Mouse (Mus musculus): ENCODE data around the gene 6430548M08Rik. TPM values are rescaled to one million over a fixed set of nuclear protein-coding genes. Genes with fewer than 3 reads are reported as not detected.

Gene 6430548M08Rik
- polyA plus RNA-seq, 1 experiment from 2014 or later, result 20.4 TPM

- peak overlapping the region; percentile 92 for H3K4me3 ChIP-seq (ENCODE audit: low read depth, low read length)
- no peaks in the 10 kb centered on the region for H3K27me3 ChIP-seq (replicated peaks; ENCODE audit: control insufficient read depth, insufficient read depth, low read length)
- ATAC-seq, result peak; percentile 13; the same call in 1 of the 2 replicates
- H3K4me2 ChIP-seq (ENCODE audit: low read length), result peak overlapping the region; percentile 97
- H3K27ac ChIP-seq (ENCODE audit: low read depth, low read length), result peak overlapping the region; percentile 90
- peaks cover 10% of the 10 kb centered on the region for H3K4me1 ChIP-seq (ENCODE audit: control insufficient read depth, insufficient read depth, low read length)
- no peak for DNase-seq (ENCODE audit: low spot score)
- H3K36me3 ChIP-seq (ENCODE audit: control insufficient read depth, insufficient read depth, low read length), result peaks cover 3% of the 10 kb centered on the region; the same call in 1 of the 2 replicates
- H3K9me3 ChIP-seq (replicated peaks; ENCODE audit: control insufficient read depth, low read length), result no peaks in the 10 kb centered on the region
- WGBS, result 7% methylated on average over 25 of the region's 25 CpGs
- peak overlapping the region; percentile 90 for H3K9ac ChIP-seq (ENCODE audit: low read length)
These were observed 13.4 kb upstream of the 6430548M08Rik start for GRCm38 (mm10) chr8:120100388-120101067.

DNA sequence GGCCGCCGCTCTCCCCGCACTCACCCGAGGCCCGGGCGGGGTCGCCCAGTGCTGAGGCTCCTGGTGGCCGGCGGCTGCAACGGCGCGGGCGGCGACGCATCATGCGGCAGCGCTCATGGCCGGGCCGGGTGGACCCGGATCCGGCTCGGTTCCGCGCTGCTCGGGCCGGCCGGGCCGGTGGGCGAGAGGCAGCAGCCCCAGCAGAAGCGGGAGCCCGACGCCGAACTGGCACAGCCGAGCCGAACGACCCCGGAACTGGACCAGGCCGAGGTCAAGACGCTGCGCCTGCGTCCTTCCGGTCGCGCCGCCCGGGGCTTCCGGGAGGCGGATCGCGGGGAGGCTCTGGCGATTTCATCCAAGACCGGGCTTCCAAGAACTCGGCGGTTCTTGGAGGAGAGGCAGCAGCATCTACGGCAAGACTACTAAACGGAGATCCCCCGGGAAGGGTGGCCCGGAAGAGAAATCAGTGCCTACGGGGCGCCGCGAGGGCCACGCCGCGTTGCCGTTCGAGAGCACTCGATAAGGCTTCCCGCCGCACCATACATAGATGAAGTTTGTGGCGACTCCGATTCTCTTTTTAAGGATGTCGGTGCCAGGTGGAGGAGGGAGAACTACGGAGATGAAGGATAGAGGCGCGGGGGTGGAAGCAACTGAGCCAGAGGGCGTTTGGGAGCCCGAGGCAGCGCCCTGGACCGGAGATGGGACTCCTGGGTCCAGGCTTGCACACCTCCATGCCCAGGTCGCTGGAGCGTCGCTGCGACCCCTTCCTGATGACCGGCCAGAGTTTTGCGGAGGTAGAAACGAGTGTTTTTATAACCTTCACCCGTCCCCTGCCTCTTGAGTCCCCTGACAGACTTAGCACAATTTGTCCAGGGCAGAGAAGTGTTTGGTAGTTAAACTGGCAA, 12.6 kb upstream of the 6430548M08Rik start, which contains the start of gene Zdhhc7:
Gene Zdhhc7, minus strand, starts transcription at position 415 of the 905 bp plus-strand sequence.
- DNase-seq (ENCODE audit: low spot score), result peak; percentile 77
- ATAC-seq, result peak; percentile 89
- Histone ChIP-seq H3K27me3 (replicated peaks; ENCODE audit: control insufficient read depth, insufficient read depth, low read length) (no peaks in the 10 kb centered on the region), H3K9ac (ENCODE audit: low read length) (peak within 1 kb of the TSS; percentile 90), H3K4me3 (ENCODE audit: low read depth, low read length) (peak within 1 kb of the TSS; percentile 92), H3K9me3 (replicated peaks; ENCODE audit: control insufficient read depth, low read length) (no peaks in the 10 kb centered on the region), H3K36me3 (ENCODE audit: control insufficient read depth, insufficient read depth, low read length) (peaks cover 3% of the 10 kb centered on the region; the same call in 1 of the 2 replicates), H3K27ac (ENCODE audit: low read depth, low read length) (peak within 1 kb of the TSS; percentile 90), H3K4me2 (ENCODE audit: low read length) (peak within 1 kb of the TSS; percentile 97), H3K4me1 (ENCODE audit: control insufficient read depth, insufficient read depth, low read length) (peaks cover 10% of the 10 kb centered on the region)
- under 1% methylated on average over 87 of the region's 88 CpGs for WGBS

DNA sequence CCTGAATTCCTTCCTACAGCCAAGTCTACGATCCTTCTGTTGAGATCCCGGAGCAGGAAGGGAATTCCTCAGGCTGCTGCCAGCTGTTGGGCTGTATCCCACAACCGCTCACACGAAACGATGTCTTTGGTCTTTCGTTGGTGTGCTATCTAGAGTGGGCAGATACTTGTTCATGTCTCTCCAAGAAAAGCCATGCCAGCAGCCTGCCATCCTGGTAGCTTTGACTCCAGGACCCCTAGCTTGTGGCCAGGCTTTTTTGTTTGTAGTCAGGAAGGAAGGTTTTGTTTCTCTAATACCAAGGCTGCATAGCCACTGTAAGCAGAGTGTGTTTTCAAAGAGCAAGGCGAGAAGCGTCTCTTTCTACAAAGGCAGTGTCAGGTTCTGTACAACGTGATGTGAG, 10.0 kb upstream of the 6430548M08Rik start:
- Histone ChIP-seq H3K4me2 (ENCODE audit: low read length) (no peak overlapping the region), H3K27me3 (replicated peaks; ENCODE audit: control insufficient read depth, insufficient read depth, low read length) (no peaks in the 10 kb centered on the region), H3K9ac (ENCODE audit: low read length) (no peak overlapping the region), H3K27ac (ENCODE audit: low read depth, low read length) (no peak overlapping the region), H3K36me3 (ENCODE audit: control insufficient read depth, insufficient read depth, low read length) (peaks cover 3% of the 10 kb centered on the region; the same call in 1 of the 2 replicates), H3K4me3 (ENCODE audit: low read depth, low read length) (no peak overlapping the region), H3K9me3 (replicated peaks; ENCODE audit: control insufficient read depth, low read length) (no peaks in the 10 kb centered on the region), H3K4me1 (ENCODE audit: control insufficient read depth, insufficient read depth, low read length) (peaks cover 10% of the 10 kb centered on the region)
- ATAC-seq (no peak), DNase-seq (ENCODE audit: low spot score) (no peak)
- WGBS, result 91% methylated on average over 9 of the region's 9 CpGs

- Histone ChIP-seq H3K9me3 (replicated peaks; ENCODE audit: control insufficient read depth, low read length) (no peaks in the 10 kb centered on the region), H3K4me3 (ENCODE audit: low read depth, low read length) (no peak overlapping the region), H3K4me1 (ENCODE audit: control insufficient read depth, insufficient read depth, low read length) (peaks cover 10% of the 10 kb centered on the region), H3K27ac (ENCODE audit: low read depth, low read length) (no peak overlapping the region), H3K4me2 (ENCODE audit: low read length) (no peak overlapping the region), H3K9ac (ENCODE audit: low read length) (no peak overlapping the region), H3K27me3 (replicated peaks; ENCODE audit: control insufficient read depth, insufficient read depth, low read length) (no peaks in the 10 kb centered on the region), H3K36me3 (ENCODE audit: control insufficient read depth, insufficient read depth, low read length) (peaks cover 3% of the 10 kb centered on the region; the same call in 1 of the 2 replicates)
- ATAC-seq, result no peak
- WGBS, result 72% methylated on average over 9 of the region's 9 CpGs
- DNase-seq (ENCODE audit: low spot score), result no peak
These were observed 9.2 kb upstream of the 6430548M08Rik start for GRCm38 (mm10) chr8:120104721-120105272.

DNA sequence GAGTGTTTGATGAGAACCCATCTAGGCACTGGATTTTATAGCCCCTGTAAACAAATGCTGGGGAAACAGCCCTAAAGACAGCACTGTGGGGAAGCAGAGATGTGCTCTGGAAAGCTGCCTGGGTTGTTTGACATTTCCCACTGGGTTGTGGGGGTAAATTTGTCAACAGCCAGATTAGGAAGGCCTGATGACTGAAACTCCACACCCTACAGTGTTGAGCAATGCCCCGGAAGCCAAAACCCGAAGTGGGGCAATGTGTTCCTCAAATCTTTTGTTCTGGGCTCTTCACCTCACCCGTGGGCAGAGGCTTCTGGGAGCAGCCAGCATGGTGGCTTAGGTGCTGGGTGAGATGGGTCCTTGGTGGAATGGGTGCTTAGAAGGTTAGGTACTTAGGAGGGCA, 4.8 kb upstream of the 6430548M08Rik start:
- ATAC-seq (no peak), DNase-seq (ENCODE audit: low spot score) (no peak)
- Histone ChIP-seq H3K4me3 (ENCODE audit: low read depth, low read length) (no peak overlapping the region), H3K36me3 (ENCODE audit: control insufficient read depth, insufficient read depth, low read length) (0 out of 2 replicates have a peak, but pooled peaks cover 3% of the 10 kb centered on the region), H3K4me2 (ENCODE audit: low read length) (no peak overlapping the region), H3K4me1 (ENCODE audit: control insufficient read depth, insufficient read depth, low read length) (peaks cover 6% of the 10 kb centered on the region), H3K9me3 (replicated peaks; ENCODE audit: control insufficient read depth, low read length) (no peaks in the 10 kb centered on the region), H3K27ac (ENCODE audit: low read depth, low read length) (no peak overlapping the region), H3K27me3 (replicated peaks; ENCODE audit: control insufficient read depth, insufficient read depth, low read length) (no peaks in the 10 kb centered on the region), H3K9ac (ENCODE audit: low read length) (no peak overlapping the region)
- WGBS, result 67% methylated on average over 3 of the region's 3 CpGs

- no peak for DNase-seq (ENCODE audit: low spot score)
- no peaks in the 10 kb centered on the region for H3K9me3 ChIP-seq (replicated peaks; ENCODE audit: control insufficient read depth, low read length)
- no peak for ATAC-seq
- peaks cover 11% of the 10 kb centered on the region for H3K4me1 ChIP-seq (ENCODE audit: control insufficient read depth, insufficient read depth, low read length)
- H3K27me3 ChIP-seq (replicated peaks; ENCODE audit: control insufficient read depth, insufficient read depth, low read length), result peaks cover 11% of the 10 kb centered on the region
- 0 out of 2 replicates have a peak, but pooled peaks cover 3% of the 10 kb centered on the region for H3K36me3 ChIP-seq (ENCODE audit: control insufficient read depth, insufficient read depth, low read length)
- 83% methylated on average over 4 of the region's 4 CpGs for WGBS
- no peak overlapping the region for H3K27ac ChIP-seq (ENCODE audit: low read depth, low read length)
- H3K9ac ChIP-seq (ENCODE audit: low read length), result no peak overlapping the region
- H3K4me3 ChIP-seq (ENCODE audit: low read depth, low read length), result no peak overlapping the region
- no peak overlapping the region for H3K4me2 ChIP-seq (ENCODE audit: low read length)
These were observed 3.0 kb upstream of the 6430548M08Rik start for GRCm38 (mm10) chr8:120110966-120111365.

DNA sequence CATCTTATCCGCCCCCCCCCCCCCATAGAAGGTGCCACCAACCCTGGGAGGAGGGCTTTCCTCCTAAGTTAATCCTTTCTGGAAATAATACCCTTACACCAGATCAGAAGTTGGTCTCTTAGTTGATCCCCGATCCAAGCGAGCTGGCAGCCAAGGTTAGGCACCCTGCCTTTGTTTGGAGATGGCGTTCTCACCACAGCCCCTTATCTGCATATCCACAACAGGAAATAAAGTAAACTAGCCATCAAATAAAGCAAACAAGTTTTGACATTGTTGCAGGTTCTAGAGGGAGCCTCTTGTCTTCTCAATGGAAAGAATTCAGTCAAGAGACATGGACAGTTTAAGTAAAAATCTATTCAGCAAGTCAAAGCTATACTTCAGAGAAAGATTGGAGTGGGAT, 2.6 kb upstream of the 6430548M08Rik start:
- 57% methylated on average over 4 of the region's 4 CpGs for WGBS
- no peak overlapping the region for H3K4me2 ChIP-seq (ENCODE audit: low read length)

DNA sequence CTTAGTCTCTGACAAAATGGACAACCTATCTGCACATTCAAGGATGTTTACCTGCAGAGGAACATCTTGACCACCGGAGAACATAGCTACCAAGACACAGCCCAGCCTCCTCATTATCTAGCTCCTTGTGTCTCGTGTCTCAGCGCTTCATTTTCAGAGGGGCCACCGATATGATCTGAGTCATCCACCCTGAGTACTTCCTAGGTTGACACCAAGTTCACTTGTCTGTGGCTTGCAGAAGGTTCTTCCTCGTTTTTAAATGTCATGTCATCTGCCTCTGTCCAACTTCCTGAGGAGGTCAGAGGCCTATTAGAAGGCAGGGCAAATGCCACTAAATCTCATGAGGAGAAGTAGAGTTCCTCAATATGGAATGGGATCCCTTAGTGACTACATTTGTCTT, 1.4 kb upstream of the 6430548M08Rik start:
- no peak for DNase-seq (ENCODE audit: low spot score)
- Histone ChIP-seq H3K36me3 (ENCODE audit: control insufficient read depth, insufficient read depth, low read length) (0 out of 2 replicates have a peak, but pooled peaks cover 3% of the 10 kb centered on the region), H3K4me3 (ENCODE audit: low read depth, low read length) (no peak overlapping the region), H3K4me1 (ENCODE audit: control insufficient read depth, insufficient read depth, low read length) (peaks cover 11% of the 10 kb centered on the region), H3K9ac (ENCODE audit: low read length) (no peak overlapping the region), H3K4me2 (ENCODE audit: low read length) (no peak overlapping the region), H3K27me3 (replicated peaks; ENCODE audit: control insufficient read depth, insufficient read depth, low read length) (peaks cover 11% of the 10 kb centered on the region), H3K9me3 (replicated peaks; ENCODE audit: control insufficient read depth, low read length) (no peaks in the 10 kb centered on the region), H3K27ac (ENCODE audit: low read depth, low read length) (no peak overlapping the region)
- ATAC-seq, result no peak
- 86% methylated on average over 5 of the region's 5 CpGs for WGBS

More for the DNA sequence above, 2.6 kb upstream of the 6430548M08Rik start:
- H3K4me3 ChIP-seq (ENCODE audit: low read depth, low read length), result no peak overlapping the region
- no peak for DNase-seq (ENCODE audit: low spot score)
- peaks cover 11% of the 10 kb centered on the region for H3K4me1 ChIP-seq (ENCODE audit: control insufficient read depth, insufficient read depth, low read length)
- H3K27ac ChIP-seq (ENCODE audit: low read depth, low read length), result no peak overlapping the region
- peaks cover 11% of the 10 kb centered on the region for H3K27me3 ChIP-seq (replicated peaks; ENCODE audit: control insufficient read depth, insufficient read depth, low read length)
- no peaks in the 10 kb centered on the region for H3K9me3 ChIP-seq (replicated peaks; ENCODE audit: control insufficient read depth, low read length)
- 0 out of 2 replicates have a peak, but pooled peaks cover 3% of the 10 kb centered on the region for H3K36me3 ChIP-seq (ENCODE audit: control insufficient read depth, insufficient read depth, low read length)
- no peak for ATAC-seq
- no peak overlapping the region for H3K9ac ChIP-seq (ENCODE audit: low read length)

All from forebrain, embryonic 14.5 days (tissue).